Mouse (Mus musculus) lung, postnatal 4 days (tissue): ENCODE data around the gene Cd79a.

Experiments used
- DNase-seq, 2 experiments: peaks; one replicate each; pipeline ENCODE4 v3.0.0; 2021

Gene Cd79a

DNA sequence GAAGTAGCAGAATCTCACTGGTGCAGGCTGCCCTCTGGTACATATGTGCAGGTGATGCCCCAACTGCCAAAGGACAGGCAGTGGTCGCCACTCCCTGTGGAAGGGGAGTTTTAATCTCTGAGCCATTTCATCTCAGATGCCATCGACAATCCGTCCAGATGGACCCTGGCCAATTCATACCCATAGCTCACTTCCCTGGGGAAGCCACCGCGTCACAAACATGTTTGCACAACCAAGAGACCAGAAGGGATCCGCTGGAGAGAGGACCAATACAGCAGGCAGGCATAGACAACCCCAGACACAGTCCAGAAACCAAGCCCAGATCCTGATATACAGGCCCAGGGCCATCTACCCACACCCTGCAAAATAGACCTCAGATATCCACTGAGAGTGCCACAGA is 33.3 kb downstream of the Cd79a start:
- no peak for DNase-seq

DNA sequence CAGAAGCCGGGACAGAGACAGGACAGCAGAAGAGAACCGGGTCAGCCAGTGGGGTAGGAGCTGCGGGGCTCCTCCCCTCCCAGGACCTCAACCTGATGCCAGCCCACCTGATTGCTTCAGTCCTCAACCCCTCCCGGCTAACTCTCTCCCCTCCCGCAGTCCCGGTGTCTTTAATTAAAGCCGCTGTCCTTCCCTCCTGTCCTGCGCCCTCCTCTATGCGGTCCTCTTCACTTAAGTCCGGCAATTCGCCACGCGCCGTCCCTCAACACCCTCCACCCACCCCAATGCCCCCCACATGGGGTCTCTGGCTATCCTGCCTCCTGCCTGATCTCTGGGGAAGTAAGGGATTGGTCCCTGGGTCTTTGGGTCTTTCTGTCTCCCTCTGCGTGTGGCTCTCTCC is 34.5 kb downstream of the Cd79a start:
- DNase-seq, result no peak

DNA sequence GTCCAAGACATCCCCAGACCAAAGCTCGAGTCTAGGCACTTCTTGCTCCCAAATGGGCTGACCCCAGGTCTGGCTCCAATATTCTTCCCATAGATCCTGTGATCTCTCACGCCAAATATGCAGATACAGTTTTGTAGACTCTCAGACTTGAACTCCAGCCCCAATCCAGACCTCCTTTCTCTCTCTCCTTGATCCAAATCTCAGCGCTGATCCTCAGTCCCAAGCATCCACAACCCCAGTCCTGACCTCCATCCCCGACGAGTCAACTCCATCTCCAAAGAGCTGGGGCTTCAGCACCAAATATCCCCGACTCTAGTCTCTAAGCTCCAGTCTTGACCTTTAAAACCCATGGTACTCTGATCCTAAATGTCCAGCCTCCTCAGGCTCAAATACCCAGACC is 46.5 kb downstream of the Cd79a start:
- no peak for DNase-seq

DNA sequence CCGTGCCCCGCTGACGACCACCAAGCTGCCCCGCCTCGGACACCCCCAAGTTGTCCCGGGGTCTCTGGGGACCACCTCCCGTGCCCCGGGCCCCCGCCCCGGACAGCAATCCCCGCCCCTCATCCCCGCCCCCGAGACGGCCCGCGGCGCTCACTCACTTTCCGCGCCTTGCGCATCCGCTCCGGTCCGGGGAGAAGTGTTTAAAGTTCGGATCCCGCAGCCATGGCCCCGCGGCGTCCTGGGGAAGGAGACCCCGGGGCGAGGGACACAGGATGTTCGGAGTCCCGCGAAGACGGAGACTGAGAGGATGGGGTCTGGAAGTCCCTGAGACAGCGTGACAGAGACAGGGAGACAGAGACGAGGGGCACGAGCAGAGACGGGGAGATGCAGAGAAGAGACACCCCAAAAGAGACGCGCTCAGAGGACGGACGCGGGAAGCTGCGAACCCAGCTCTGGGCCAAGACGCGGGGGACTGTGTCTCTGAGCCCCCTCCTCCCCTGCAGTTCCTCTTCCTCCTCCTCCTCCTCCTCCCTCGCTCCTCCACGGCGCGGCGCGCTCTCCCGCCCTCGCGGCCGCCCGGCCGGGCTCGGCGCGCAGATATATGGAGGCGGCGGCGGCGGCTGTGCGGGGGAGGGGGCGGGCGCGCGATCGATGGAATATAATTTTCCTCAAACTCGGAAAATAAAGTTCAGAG is 47.2 kb downstream of the Cd79a start, which contains the start of gene Gm4881:
Gene Gm4881 (minus strand): TSS at position 238 of the 694 bp plus-strand sequence.
- peak in 1 of 2 experiments; percentile 18 for DNase-seq

DNA sequence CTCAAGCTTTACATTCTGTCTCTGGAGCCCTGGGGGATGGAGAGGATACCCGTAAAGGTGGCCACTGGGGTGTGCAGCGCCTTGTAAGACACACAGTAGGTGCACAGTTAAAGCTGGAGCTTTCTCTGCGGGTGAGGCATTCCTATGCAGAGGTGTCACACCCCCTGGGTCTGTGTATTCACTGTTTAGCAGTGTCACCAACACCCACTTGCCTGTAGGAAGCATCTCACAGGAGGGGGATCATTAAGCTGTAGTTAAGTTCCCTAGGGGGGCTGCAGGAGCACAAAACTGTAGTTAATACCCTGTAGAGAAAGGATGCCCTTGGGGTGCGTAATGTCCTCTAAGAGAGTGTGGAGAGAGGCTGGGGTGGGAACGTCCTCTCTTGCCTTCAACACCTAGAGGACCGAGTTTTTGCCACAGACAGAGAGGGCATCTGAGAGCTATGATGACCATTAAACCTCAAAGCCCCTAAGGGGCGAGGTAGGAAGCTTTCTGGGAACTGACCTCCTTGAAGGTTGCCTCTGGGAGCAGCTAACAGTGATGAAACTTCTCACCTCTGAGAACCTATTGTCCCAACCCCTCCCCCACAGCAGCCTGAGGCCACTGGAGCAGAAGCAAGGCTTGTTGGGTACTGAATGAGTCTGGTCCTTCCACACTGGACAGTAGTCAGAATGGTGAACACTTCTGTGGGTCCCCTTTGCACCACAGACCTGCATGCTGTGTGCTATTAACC is 50.3 kb downstream of the Cd79a start:
- peak in 1 of 2 experiments; percentile 11 for DNase-seq

DNA sequence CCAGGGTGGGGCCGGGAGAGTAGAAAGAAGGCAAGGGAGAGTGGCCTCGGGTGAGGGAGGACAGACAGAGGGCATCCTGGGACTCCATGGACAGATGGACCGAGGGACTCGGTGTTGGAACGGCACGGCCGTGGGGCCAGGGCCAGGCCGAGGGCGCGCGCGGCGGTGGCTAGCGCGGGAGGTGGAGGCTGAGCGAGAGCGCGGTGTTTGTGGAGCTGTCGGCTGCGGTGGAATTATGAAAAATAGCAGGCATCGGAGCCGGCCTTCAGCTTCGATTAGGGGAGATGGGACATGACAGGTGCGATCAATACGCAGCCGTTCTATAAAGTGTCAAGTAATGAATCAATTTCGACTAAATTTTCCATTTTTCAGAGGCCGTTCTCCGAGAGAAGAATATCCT is 51.6 kb downstream of the Cd79a start:
- peak in 1 of 2 experiments; percentile 21 for DNase-seq

DNA sequence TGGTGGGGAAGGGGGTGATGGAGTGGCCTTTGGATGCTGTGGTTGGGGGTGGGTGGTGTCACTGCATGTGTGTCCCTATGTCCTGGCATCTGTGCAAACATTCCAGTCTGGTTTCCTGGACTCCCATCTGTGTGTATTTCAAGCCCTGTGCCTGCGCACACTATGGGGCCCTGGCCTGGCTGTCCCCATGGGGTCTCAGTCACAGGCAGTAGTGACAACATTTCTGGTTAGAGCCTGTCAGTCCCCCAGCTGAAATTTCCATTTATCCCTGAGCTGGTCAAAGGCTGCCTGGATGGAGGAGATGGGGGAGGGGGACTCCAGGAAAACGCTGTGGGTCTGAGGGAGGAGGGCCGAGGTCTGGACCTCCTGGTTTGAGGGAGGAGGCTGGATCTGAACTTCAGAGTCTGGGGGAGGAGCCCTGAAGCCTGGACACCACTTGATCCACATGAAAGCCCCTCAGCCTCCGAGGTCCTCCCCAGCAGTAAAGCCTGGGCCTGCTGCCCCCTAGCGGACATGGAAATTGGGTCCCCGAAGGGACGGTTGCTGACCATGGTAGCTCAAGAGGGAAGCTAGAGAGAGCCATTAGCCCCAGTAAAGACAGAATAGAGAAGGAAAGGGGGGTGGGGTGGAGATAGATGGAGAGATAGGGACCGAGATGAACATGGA is 52.9 kb downstream of the Cd79a start:
- DNase-seq, result peak; percentile 67 to 83
